Mouse (Mus musculus) lung, postnatal 4 days (tissue): ENCODE measurements at regions not wholly inside any gene's neighbourhood (a gene's known extent, or its start where the extent isn't known, plus 50 kb on each side); places are given as distances from the start of the nearest gene placed in this dataset.

Source experiments
- DNase-seq, 2 experiments: peaks; one replicate each; pipeline ENCODE4 v3.0.0; 2021

GRCm38 (mm10) chr3:149311576-149311975 is 321.2 kb upstream of the Adgrl2 start:
- no peak for DNase-seq

GRCm38 (mm10) chr3:149306709-149307108 is 316.4 kb upstream of the Adgrl2 start:
- DNase-seq, result no peak

- no peak for DNase-seq
These were observed 315.9 kb upstream of the Adgrl2 start for GRCm38 (mm10) chr3:149306291-149306690.

- no peak for DNase-seq
These were observed 315.1 kb upstream of the Adgrl2 start for GRCm38 (mm10) chr3:149305440-149305839.

- DNase-seq, result peak; percentile 36 to 58
These were observed 314.7 kb upstream of the Adgrl2 start for GRCm38 (mm10) chr3:149305011-149305413.

GRCm38 (mm10) chr3:149303418-149303817 is 313.1 kb upstream of the Adgrl2 start:
- no peak for DNase-seq

- no peak for DNase-seq
These were observed 309.6 kb upstream of the Adgrl2 start for GRCm38 (mm10) chr3:149300002-149300401.

- no peak for DNase-seq
These were observed 306.1 kb upstream of the Adgrl2 start for GRCm38 (mm10) chr3:149296419-149296962.

GRCm38 (mm10) chr3:149295942-149296341 is 305.6 kb upstream of the Adgrl2 start:
- DNase-seq, result no peak

GRCm38 (mm10) chr3:149295257-149295831 is 305.0 kb upstream of the Adgrl2 start:
- DNase-seq, result no peak

- DNase-seq, result no peak
These were observed 304.1 kb upstream of the Adgrl2 start for GRCm38 (mm10) chr3:149294445-149294844.

- DNase-seq, result no peak
These were observed 302.1 kb upstream of the Adgrl2 start for GRCm38 (mm10) chr3:149292459-149292858.

- no peak for DNase-seq
These were observed 301.1 kb upstream of the Adgrl2 start for GRCm38 (mm10) chr3:149291473-149291872.

- DNase-seq, result no peak
These were observed 299.9 kb upstream of the Adgrl2 start for GRCm38 (mm10) chr3:149290228-149290627.

- DNase-seq, result no peak
These were observed 296.7 kb upstream of the Adgrl2 start for GRCm38 (mm10) chr3:149287080-149287479.

GRCm38 (mm10) chr3:149284976-149285375 is 294.6 kb upstream of the Adgrl2 start:
- no peak for DNase-seq

GRCm38 (mm10) chr3:149280807-149281789 is 290.7 kb upstream of the Adgrl2 start:
- DNase-seq, result peak in 1 of 2 experiments; percentile 25

GRCm38 (mm10) chr3:149279338-149279737 is 289.0 kb upstream of the Adgrl2 start:
- no peak for DNase-seq

GRCm38 (mm10) chr3:149277812-149278211 is 287.5 kb upstream of the Adgrl2 start:
- DNase-seq, result no peak

GRCm38 (mm10) chr3:149275478-149276132 is 285.2 kb upstream of the Adgrl2 start:
- no peak for DNase-seq

- DNase-seq, result no peak
These were observed 284.6 kb upstream of the Adgrl2 start for GRCm38 (mm10) chr3:149274987-149275386.

- DNase-seq, result no peak
These were observed 283.8 kb upstream of the Adgrl2 start for GRCm38 (mm10) chr3:149273993-149274692.

- no peak for DNase-seq
These were observed 280.1 kb upstream of the Adgrl2 start for GRCm38 (mm10) chr3:149270459-149270858.
